ENCODE assay signal across 27 mouse cellular contexts in the genomic region with DNA sequence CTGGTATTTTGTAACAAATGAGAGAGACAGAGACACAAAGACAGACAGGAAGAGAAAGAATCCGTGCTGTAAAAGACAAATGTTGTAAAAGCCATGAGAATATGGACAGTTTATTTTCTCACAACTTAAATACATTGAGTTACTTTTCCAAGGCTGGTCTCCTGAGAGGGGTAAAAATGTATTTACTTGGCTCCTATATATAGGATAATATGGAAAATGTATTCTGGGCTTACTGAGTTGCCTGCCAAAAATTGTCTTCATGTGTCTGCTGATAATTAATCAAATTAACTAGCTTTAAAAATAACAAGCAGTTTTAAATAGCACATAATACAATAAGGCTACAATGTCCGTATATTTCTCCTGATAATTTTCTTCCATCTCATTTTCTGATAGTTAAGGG.
"Had no signal": no experiment of that assay in that cellular context is flagged by ENCODE, and none has a peak within 500 bp of the region (broad histone marks: within the 10 kb centered on the region; RNA-seq: fewer than 3 reads in every experiment).

No protein-coding gene starts in this region.

- H3K27me3 ChIP-seq: heart, embryonic 12.5 days; hindbrain, embryonic 12.5 days; intestine, embryonic 15.5 days; kidney, embryonic 15.5 days; limb, embryonic 13.5 days; liver, embryonic 13.5 days had no signal

- H3K4me3 ChIP-seq: gastrocnemius, adult 2 months; heart, embryonic 10.5 days; heart, embryonic 12.5 days; hindbrain, embryonic 10.5 days; hindbrain, embryonic 12.5 days; intestine, embryonic 15.5 days; kidney, embryonic 15.5 days; layer of hippocampus, adult 2 months; left cerebral cortex, adult 2 months; limb, embryonic 13.5 days; liver, embryonic 13.5 days had no signal

- H3K36me3 ChIP-seq: heart, embryonic 10.5 days; heart, embryonic 12.5 days; hindbrain, embryonic 10.5 days; hindbrain, embryonic 12.5 days; intestine, embryonic 15.5 days; kidney, embryonic 15.5 days; limb, embryonic 13.5 days; liver, embryonic 13.5 days had no signal

- H3K27ac ChIP-seq: gastrocnemius, adult 2 months; heart, embryonic 10.5 days; hindbrain, embryonic 10.5 days; hindbrain, embryonic 12.5 days; hindbrain, embryonic 14.5 days; intestine, embryonic 15.5 days; layer of hippocampus, adult 2 months; left cerebral cortex, adult 2 months; limb, embryonic 13.5 days; liver, embryonic 13.5 days had no signal

- DNase-seq: gastrocnemius, adult 2 months; gastrocnemius, postnatal 10 days; gastrocnemius, postnatal 25 days; heart, adult 18-20 months; heart, postnatal 10 days; heart, postnatal 4 days; kidney, adult 18-20 months; kidney, adult 9 months; kidney, postnatal 10 days; kidney, postnatal 25 days; kidney, postnatal 4 days; liver; liver, embryonic 13.5 days had no signal

- H3K4me1 ChIP-seq: heart, embryonic 10.5 days; heart, embryonic 12.5 days; hindbrain, embryonic 10.5 days; hindbrain, embryonic 12.5 days; liver, embryonic 13.5 days had no signal

- ATAC-seq: hindbrain, embryonic 16.5 days; inflammation-experienced regulatory T-cells, adult 6 months; intestine, embryonic 15.5 days; intestine, postnatal 0 days had no signal

- H3K4me2 ChIP-seq: heart, embryonic 12.5 days; hindbrain, embryonic 12.5 days; hindbrain, embryonic 14.5 days; intestine, embryonic 15.5 days; kidney, embryonic 15.5 days; limb, embryonic 13.5 days; liver, embryonic 11.5 days; liver, embryonic 13.5 days had no signal

- H3K9ac ChIP-seq: heart, embryonic 12.5 days; hindbrain, embryonic 12.5 days; hindbrain, embryonic 14.5 days; intestine, embryonic 15.5 days; kidney, embryonic 15.5 days; limb, embryonic 13.5 days; liver, embryonic 13.5 days had no signal

- H3K9me3 ChIP-seq: heart, embryonic 10.5 days; heart, embryonic 12.5 days; hindbrain, embryonic 10.5 days; hindbrain, embryonic 12.5 days; intestine, embryonic 15.5 days; kidney, embryonic 15.5 days; limb, embryonic 13.5 days; liver, embryonic 13.5 days had no signal
